16 mouse cellular contexts compared by ENCODE assay signal in the genomic region with DNA sequence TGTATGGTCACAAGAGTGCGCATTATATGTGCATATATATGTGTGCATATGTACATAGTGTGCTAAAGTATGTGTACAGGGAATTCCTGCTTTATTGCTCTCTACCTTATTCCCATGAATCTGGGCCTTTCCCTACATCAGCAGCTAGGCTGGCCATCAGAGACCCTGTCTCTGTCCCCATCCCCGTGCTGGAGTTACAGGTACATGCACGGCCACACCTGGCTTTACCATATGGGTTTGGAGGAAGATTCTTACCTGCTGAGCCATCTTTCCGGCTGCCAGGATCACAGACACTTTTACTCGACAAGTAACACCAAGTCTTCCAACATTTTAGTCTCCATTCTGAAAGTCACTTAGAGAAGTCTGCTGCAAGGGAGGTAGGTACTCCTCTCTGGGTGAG.
DNase-seq lines count a peak whose midpoint lies in the region.
"Had no signal": no experiment of that assay in that cellular context is flagged by ENCODE, and none has a peak within 500 bp of the region (broad histone marks: within the 10 kb centered on the region; RNA-seq: fewer than 3 reads in every experiment).

No protein-coding gene starts in this region.

- no peaks in the 10 kb centered on the region for H3K36me3 ChIP-seq in heart, embryonic 10.5 days
- H3K36me3 ChIP-seq: G1E had no signal

- H3K9me3 ChIP-seq in heart, embryonic 10.5 days, result no peaks in the 10 kb centered on the region

- no peak overlapping the region for H3K27ac ChIP-seq in heart, embryonic 10.5 days

- peak; percentile 53 for DNase-seq in heart, adult 11 months
- no peak for DNase-seq in heart, postnatal 36 days
- peak; percentile 61 for DNase-seq in heart, embryonic 10.5 days (ENCODE audit: low spot score)
- no peak for DNase-seq in heart, postnatal 4 days
- DNase-seq: adrenal gland, adult 2 months; adrenal gland, adult 8-10 months; adrenal gland, postnatal 10 days; adrenal gland, postnatal 14 days; adrenal gland, postnatal 25 days; adrenal gland, postnatal 36 days; B cell, adult 2 months; cerebellum, adult 11 months; cerebellum, adult 11-12 months; cerebellum, adult 18-20 months had no signal

- no peaks in the 10 kb centered on the region for H3K27me3 ChIP-seq in heart, embryonic 10.5 days (ENCODE audit: insufficient read depth, poor library complexity, severe bottlenecking)
- H3K27me3 ChIP-seq: CH12.LX had no signal

- intact Hi-C loops in heart, postnatal 36 days (cut with DNase I), result no loop called here

- no peak overlapping the region for H3K4me3 ChIP-seq in heart, embryonic 10.5 days

- 78% methylated on average over 5 of the region's 5 CpGs for WGBS in heart, embryonic 10.5 days

- no peaks in the 10 kb centered on the region for H3K4me1 ChIP-seq in heart, embryonic 10.5 days

Comparison
In these comparisons a context has a peak if more than half of its experiments do, and no peak if none do; other contexts are left out.
1. DNase-seq: peak in heart, adult 11 months (single experiment) and heart, embryonic 10.5 days (single experiment); none in heart, postnatal 36 days (0 of 2) and heart, postnatal 4 days (single experiment).